Mouse (Mus musculus) inflammation-experienced regulatory T-cells, adult 6 months (primary cell): ENCODE data around the gene Ttc7b. TPM values are rescaled to one million over a fixed set of nuclear protein-coding genes. Genes with fewer than 3 reads are reported as not detected.

Experiments used
- ATAC-seq: one replicate; pipeline ENCODE4 v1.8.0; 2017
- polyA plus RNA-seq, 3 experiments: library from polyadenylated mRNA; unstranded; fragments of 100-300 nt; shearing (Covaris generic); gene quantifications; one replicate each; pipeline ENCODE4 v1.2.1; 2017

The Ttc7b gene
- polyA plus RNA-seq, 3 experiments from 2014 or later = 3.7 to 4.3 (median 3.7) TPM

- ATAC-seq = no peak
Observed at GRCm38 (mm10) chr12:100445686-100446085, 74.9 kb downstream of the Ttc7b start.

GRCm38 (mm10) chr12:100445271-100445670 is 75.4 kb downstream of the Ttc7b start:
- ATAC-seq = no peak

DNA sequence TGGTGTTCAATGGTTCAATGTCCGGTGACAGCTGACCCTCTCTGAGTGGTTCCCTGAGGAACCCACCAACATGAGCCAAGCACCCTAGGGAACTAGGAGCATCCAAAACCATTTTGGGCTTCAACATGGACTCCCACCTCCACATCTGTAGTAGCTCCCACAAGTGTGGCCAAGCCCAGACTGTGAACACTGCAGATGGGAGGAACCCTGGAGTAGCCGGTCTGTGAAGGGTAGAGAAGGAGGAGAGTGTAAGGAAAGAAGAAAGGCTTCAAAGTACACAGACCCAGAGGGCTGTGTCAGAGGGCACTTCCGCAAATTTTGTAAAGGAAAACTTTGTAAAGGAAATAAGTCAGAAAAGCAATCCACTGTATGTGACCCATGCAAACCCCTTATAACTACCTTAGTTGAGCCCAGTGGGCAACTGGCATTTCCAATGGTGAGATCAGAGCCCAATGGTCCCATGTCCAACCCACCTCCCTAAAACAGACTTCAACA is 75.9 kb downstream of the Ttc7b start:
- no peak for ATAC-seq

- no peak for ATAC-seq
Observed at GRCm38 (mm10) chr12:100443452-100443851, 77.2 kb downstream of the Ttc7b start.

GRCm38 (mm10) chr12:100441609-100442008 is 79.0 kb downstream of the Ttc7b start:
- no peak for ATAC-seq

GRCm38 (mm10) chr12:100439883-100440282 is 80.7 kb downstream of the Ttc7b start:
- no peak for ATAC-seq

DNA sequence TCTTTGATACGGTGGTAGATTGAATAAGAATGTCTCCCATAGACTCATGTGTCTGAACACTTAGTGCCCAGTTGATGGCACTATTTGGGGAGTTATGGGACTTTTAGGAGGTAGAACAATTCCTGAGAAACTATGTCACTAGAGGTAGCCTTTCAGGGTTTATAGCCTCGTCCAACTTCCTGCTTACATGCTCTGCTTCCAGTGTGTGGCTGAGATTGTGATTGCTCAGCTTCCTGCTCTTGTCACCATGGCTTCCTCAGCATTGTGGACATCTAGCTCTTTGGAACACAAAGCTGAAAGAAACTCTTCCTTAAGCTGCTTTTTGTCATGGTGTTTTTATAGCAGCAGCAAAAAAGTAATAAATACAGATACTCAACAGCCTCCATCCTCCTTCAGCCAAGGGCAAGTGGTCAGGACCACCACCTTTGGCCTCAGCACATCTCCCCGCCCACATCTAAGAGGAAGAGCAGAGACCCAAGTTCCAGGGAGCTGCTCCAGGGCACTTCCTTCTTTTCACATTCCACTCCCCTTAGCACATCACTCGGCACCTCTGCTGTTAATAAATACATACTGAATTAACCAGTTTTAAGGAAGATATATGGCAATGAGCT is 81.4 kb downstream of the Ttc7b start:
- no peak for ATAC-seq

- ATAC-seq = no peak
Observed at GRCm38 (mm10) chr12:100438509-100438908, 82.1 kb downstream of the Ttc7b start.

DNA sequence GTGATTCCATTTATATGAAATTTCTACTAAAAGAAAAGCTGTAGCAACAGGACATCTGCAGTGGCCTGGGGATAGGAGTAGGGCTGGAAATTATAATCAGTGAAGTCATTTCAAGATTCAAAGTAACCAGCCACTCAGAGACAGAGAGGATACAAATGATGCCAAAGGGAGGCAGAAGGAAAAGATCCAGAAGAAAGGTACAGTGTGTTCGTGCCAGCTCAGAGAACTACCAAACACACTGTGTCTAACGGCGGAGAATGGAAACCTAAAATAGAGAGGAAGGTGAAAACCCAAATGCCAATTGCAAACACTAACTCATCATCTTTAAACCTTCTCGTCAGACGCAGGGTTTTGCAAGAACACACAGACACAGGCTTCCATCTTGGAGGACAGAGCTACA is 82.8 kb downstream of the Ttc7b start:
- ATAC-seq = no peak

DNA sequence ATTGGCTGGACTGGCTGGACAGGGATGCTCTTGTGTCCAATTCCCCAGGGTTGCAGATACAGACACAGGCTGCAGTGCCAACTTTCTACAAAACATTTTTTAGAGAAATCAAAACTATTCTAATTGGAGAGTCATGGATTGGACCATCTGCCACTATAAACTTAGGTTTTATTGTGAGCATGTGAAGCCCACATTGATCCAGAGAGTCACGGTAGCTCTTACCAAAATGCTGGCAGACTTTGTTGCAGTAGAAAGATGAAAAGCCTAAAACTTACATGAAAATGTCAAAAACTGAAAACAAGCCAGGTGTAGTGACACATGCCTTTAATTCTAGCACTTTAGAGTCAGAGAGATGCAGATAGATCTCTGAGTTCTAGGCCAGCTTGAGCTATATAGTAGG is 84.9 kb downstream of the Ttc7b start:
- no peak for ATAC-seq

GRCm38 (mm10) chr12:100431830-100432229 is 88.8 kb downstream of the Ttc7b start:
- ATAC-seq = no peak

DNA sequence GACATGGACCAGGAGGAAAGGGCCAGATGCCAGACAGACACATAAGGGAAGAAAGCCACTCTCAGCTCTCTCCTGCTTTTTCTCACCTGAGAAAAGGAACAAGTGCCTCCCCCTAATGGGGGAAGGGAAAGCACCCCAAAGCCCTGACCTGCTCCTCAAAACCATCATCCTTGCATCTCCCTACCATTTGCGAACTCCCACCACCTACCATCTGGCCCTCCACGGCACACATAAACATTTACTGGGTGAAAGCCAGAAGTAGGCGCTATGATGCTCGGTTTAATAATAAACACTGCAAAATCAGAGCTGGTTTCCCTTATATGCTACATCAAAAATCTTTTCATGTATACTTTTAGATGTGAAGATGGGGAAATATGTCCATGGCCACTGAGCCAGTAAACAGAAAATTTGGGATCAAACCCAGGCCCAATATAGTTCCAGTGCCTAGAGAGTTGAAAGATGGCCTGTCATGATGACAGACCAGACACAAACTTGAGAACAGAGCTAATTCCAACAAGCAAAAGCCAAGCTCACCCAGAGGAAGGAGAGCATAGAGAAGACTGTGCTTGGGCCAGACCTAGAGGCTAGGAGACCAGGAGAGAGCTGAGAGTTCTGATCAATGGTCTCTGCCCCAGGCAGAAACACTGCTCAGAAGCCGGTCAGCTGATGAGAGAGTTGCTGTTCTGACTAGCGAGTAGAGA is 91.1 kb downstream of the Ttc7b start:
- ATAC-seq = no peak

DNA sequence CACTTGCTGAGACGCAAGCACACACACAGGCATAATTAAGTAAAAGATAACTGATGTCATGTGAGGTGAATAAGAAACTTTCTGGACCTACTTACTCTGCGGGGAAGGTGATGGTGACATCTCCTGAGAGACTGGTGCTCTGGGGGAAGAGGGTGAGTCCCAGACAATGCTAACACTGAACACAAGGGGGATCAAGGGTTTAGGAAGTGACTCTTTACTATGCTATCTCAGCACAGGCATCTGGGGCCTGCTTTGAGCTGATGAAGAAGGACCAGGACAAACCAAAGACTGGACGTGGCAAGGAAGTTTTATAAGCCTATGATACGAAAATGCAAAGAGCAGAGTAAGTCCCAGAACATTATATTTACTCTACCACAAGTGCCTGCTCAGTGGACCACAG is 92.4 kb downstream of the Ttc7b start:
- no peak for ATAC-seq

GRCm38 (mm10) chr12:100426212-100426611 is 94.4 kb downstream of the Ttc7b start:
- no peak for ATAC-seq

GRCm38 (mm10) chr12:100425028-100425427 is 95.6 kb downstream of the Ttc7b start:
- no peak for ATAC-seq

DNA sequence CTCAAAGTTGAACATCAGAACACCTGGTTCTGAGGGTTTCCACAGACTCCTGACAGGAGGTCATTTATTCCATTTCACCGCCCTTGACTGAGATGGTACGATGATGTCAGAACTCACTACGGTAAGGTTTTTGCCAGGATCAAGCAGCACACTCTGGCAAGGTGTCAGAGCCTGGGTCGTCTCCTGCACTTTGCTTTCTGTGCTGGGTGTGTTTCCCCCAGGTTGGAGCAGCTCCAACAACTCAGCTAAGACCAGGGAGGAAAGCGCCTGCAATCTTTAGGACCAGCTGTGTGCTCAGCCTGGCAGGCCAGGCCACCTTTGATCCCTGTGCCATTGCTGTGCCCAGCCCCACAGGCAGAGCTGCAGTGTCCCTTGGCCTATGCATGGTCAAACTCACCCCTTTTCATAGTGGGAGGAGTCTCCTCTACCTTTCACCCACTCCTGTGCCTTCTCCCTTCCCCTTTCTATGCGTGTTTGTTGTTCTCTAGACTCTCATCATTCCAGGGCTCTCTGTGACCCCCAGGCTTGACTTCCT is 98.3 kb downstream of the Ttc7b start:
- ATAC-seq = no peak

GRCm38 (mm10) chr12:100421538-100421937 is 99.1 kb downstream of the Ttc7b start:
- peak; percentile 68 for ATAC-seq

DNA sequence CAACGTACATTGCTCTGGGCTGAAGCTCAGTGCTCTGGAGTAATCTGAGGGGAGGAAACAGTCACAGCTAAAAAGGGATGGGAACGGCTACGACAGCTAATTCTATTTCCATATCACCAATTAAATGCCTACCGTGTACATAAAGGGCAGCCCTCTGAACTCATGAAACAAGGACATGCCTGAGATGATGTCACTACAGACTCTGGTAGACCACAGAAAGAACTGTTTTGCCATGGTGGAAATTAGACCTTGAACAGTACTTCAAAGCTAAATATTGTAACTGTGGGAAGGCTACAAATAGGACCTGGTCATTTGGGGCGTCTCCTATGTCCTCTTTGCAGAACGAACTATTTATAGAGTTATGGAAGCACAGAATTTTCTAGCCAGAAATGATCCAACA is 99.7 kb downstream of the Ttc7b start:
- peak; percentile 25 for ATAC-seq

GRCm38 (mm10) chr12:100419946-100420874 is 100.4 kb downstream of the Ttc7b start:
- peak; percentile 55 for ATAC-seq

GRCm38 (mm10) chr12:100415802-100416201 is 104.8 kb downstream of the Ttc7b start:
- ATAC-seq = no peak

DNA sequence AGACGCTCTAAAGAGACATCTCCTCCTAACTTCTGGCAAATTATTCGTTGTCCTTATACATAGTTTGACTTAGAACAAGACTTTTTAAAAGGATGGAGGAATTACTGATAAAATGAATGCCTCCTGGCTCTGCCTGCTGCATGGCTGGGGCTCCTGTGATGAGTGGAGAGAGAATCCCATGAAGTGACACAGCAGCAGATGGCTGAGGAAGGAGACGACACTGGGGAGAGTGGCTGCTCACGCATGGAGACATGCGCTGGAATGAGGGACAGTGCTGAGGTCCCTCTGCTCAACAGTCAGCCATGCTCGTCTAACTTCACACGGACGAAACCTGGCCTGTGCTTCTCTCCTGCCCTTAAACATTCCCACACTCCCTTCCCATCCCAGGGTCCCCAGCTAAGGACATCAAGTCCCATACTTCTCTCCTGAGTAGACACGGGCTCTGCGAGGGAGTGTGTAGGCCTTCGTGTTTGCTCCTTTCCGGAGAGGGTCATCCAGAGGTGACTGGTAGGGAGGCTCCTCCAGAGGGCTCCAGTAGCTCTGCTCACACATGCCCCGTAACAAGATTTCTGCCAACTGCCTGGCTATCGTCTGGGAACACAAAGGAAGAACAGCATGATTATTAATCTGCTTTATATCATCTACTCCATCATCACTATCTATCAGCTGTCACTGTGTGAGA is 105.8 kb downstream of the Ttc7b start:
- ATAC-seq = no peak

DNA sequence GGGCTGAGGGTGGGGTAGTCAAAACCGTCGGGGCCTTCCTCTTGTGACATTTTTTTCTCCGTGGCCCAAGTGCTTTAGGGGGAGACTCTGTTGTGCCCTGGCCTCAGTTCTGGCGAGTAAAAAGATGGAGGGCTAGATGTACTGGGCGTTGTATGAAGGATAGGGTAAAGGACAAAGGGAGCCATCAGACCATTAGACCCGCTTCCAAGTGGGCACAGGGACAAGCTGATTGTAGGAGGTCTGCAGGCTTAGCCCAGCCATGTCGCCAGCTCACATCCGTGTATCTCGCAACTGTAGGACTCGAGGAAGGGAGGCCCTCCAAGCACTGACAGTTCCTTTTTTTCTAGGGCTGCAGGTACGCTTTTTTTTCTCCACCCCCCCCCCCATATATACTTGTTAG is 111.9 kb downstream of the Ttc7b start:
- no peak for ATAC-seq
